9 mouse cellular contexts compared by ENCODE assay signal in genomic region chr1:36270666-36271065, GRCm38 (mm10). TPM values are rescaled to one million over a fixed set of nuclear protein-coding genes. Genes with fewer than 3 reads are reported as not detected.
DNase-seq lines count a peak whose midpoint lies in the region; ATAC-seq and TF ChIP-seq lines count a peak whose summit lies in the region.
"Had no signal": no experiment of that assay in that cellular context is flagged by ENCODE, and none has a peak within 500 bp of the region (broad histone marks: within the 10 kb centered on the region; RNA-seq: fewer than 3 reads in every experiment).

No protein-coding gene starts in this region.

- no peak overlapping the region for H3K9ac ChIP-seq in neural tube, embryonic 15.5 days (replicated peaks)
- H3K9ac ChIP-seq in heart, postnatal 0 days (replicated peaks; ENCODE audit: low read depth, low read length) = no peak overlapping the region
- no peak overlapping the region for H3K9ac ChIP-seq in liver, embryonic 11.5 days (ENCODE audit: low read depth, low read length)
- H3K9ac ChIP-seq: embryonic facial prominence, embryonic 12.5 days had no signal

- peak; percentile 31 for DNase-seq in neural tube, embryonic 10.5 days (ENCODE audit: extremely low spot score, low spot score)
- DNase-seq in heart, postnatal 0 days (ENCODE audit: low spot score) = peak; percentile 62
- DNase-seq in liver, embryonic 11.5 days (ENCODE audit: low spot score) = no peak
- peak; percentile 69 for DNase-seq in yolk sac, embryonic 10.5 days (ENCODE audit: low spot score)
- DNase-seq in cerebellum, adult 8-10 months = no peak
- no peak for DNase-seq in hindbrain, embryonic 10.5 days (ENCODE audit: low spot score)
- no peak for DNase-seq in thymus, adult 18-20 months

- TF ChIP-seq CTCF in heart, postnatal 0 days (IDR thresholded peaks at IDR 0.05; ENCODE audit: low read depth) = no peak

- H3K4me3 ChIP-seq in neural tube, embryonic 15.5 days (replicated peaks) = no peak overlapping the region
- H3K4me3 ChIP-seq in heart, postnatal 0 days (ENCODE audit: low read depth, low read length) = no peak overlapping the region
- H3K4me3 ChIP-seq in liver, embryonic 11.5 days (ENCODE audit: low read depth, low read length) = no peak overlapping the region
- no peak overlapping the region for H3K4me3 ChIP-seq in hindbrain, embryonic 10.5 days
- H3K4me3 ChIP-seq: embryonic facial prominence, embryonic 12.5 days had no signal

- H3K36me3 ChIP-seq in neural tube, embryonic 15.5 days = no peaks in the 10 kb centered on the region
- H3K36me3 ChIP-seq in heart, postnatal 0 days (replicated peaks; ENCODE audit: control insufficient read depth, insufficient read depth, low read length) = no peaks in the 10 kb centered on the region
- H3K36me3 ChIP-seq in liver, embryonic 11.5 days (ENCODE audit: control insufficient read depth, insufficient read depth, low read length) = no peaks in the 10 kb centered on the region
- H3K36me3 ChIP-seq in hindbrain, embryonic 10.5 days = no peaks in the 10 kb centered on the region
- H3K36me3 ChIP-seq: embryonic facial prominence, embryonic 12.5 days had no signal

- no peak overlapping the region for H3K27ac ChIP-seq in neural tube, embryonic 15.5 days (replicated peaks)
- H3K27ac ChIP-seq in heart, postnatal 0 days (ENCODE audit: low read depth) = peak overlapping the region; percentile 59; the same call in 1 of the 2 replicates
- peak overlapping the region; percentile 41 for H3K27ac ChIP-seq in liver, embryonic 11.5 days (ENCODE audit: low read depth, low read length)
- no peak overlapping the region for H3K27ac ChIP-seq in hindbrain, embryonic 10.5 days
- H3K27ac ChIP-seq: embryonic facial prominence, embryonic 12.5 days had no signal

- H3K4me2 ChIP-seq in neural tube, embryonic 15.5 days = no peak overlapping the region
- no peak overlapping the region for H3K4me2 ChIP-seq in heart, postnatal 0 days (ENCODE audit: low read depth, low read length)
- H3K4me2 ChIP-seq in liver, embryonic 11.5 days = peak overlapping the region; percentile 19; the same call in 1 of the 2 replicates
- H3K4me2 ChIP-seq: embryonic facial prominence, embryonic 12.5 days had no signal

- WGBS in neural tube, embryonic 15.5 days = 60% methylated on average over 3 of the region's 3 CpGs
- 47% methylated on average over 3 of the region's 3 CpGs for WGBS in heart, postnatal 0 days
- WGBS in liver, embryonic 11.5 days = 31% methylated on average over 3 of the region's 3 CpGs
- WGBS in hindbrain, embryonic 10.5 days = 55% methylated on average over 3 of the region's 3 CpGs

- TF ChIP-seq EP300 in heart, postnatal 0 days (IDR thresholded peaks at IDR 0.05; ENCODE audit: low read depth) = peak; percentile 66; the same call in 1 of the 2 replicates

- peaks cover 14% of the 10 kb centered on the region; the same call in 1 of the 2 replicates for H3K27me3 ChIP-seq in neural tube, embryonic 15.5 days (replicated peaks)
- H3K27me3 ChIP-seq in heart, postnatal 0 days (ENCODE audit: control insufficient read depth, insufficient read depth, low read length) = no peaks in the 10 kb centered on the region
- H3K27me3 ChIP-seq in liver, embryonic 11.5 days (replicated peaks; ENCODE audit: control insufficient read depth, insufficient read depth, low read length) = peaks cover 11% of the 10 kb centered on the region; the same call in 1 of the 2 replicates
- peaks cover 45% of the 10 kb centered on the region for H3K27me3 ChIP-seq in hindbrain, embryonic 10.5 days (ENCODE audit: insufficient read depth, poor library complexity, severe bottlenecking)

- peaks cover 7% of the 10 kb centered on the region; the same call in 1 of the 2 replicates for H3K4me1 ChIP-seq in neural tube, embryonic 15.5 days
- H3K4me1 ChIP-seq in heart, postnatal 0 days (ENCODE audit: control insufficient read depth, insufficient read depth) = peaks cover 32% of the 10 kb centered on the region
- H3K4me1 ChIP-seq in liver, embryonic 11.5 days (replicated peaks; ENCODE audit: control insufficient read depth, insufficient read depth, low read length) = peaks cover 51% of the 10 kb centered on the region
- H3K4me1 ChIP-seq in hindbrain, embryonic 10.5 days (replicated peaks) = peaks cover 30% of the 10 kb centered on the region
- H3K4me1 ChIP-seq: embryonic facial prominence, embryonic 12.5 days had no signal

- ATAC-seq in neural tube, embryonic 15.5 days (ENCODE audit: low FRiP score) = no peak
- ATAC-seq in heart, postnatal 0 days (ENCODE audit: insufficient read depth, low read depth) = peak; percentile 54
- no peak; the same call in 1 of the 2 replicates for ATAC-seq in liver, embryonic 11.5 days (replicated peaks; ENCODE audit: low FRiP score)

- H3K9me3 ChIP-seq in neural tube, embryonic 15.5 days (replicated peaks) = no peaks in the 10 kb centered on the region
- no peaks in the 10 kb centered on the region for H3K9me3 ChIP-seq in heart, postnatal 0 days (replicated peaks; ENCODE audit: control insufficient read depth, low read length)
- H3K9me3 ChIP-seq in liver, embryonic 11.5 days (ENCODE audit: control insufficient read depth, low read length) = no peaks in the 10 kb centered on the region
- H3K9me3 ChIP-seq in hindbrain, embryonic 10.5 days = no peaks in the 10 kb centered on the region
- H3K9me3 ChIP-seq: embryonic facial prominence, embryonic 12.5 days had no signal

RNA-seq across cellular contexts. Expression of gene Neurl3, which starts 3.8 kb away (rescaled TPM):
- 2.2 and 3.2 TPM in 2 replicates for polyA plus RNA-seq in neural tube, embryonic 15.5 days (2015; fragmentation: Nextera tagmentation; extraction: Ambion mirVana)
- 5.7 and 12.9 TPM in 2 replicates for total RNA-seq in heart, postnatal 0 days (2014; rRNA removed; ENCODE audit: low replicate concordance)
- polyA plus RNA-seq in heart, postnatal 0 days (2015; fragmentation: Nextera tagmentation; extraction: Ambion mirVana) = 3.6 and 4.3 TPM in 2 replicates
- polyA plus RNA-seq in liver, embryonic 11.5 days (2014; fragmentation: Nextera tagmentation; extraction: Ambion mirVana) = 4.5 and 4.6 TPM in 2 replicates
- polyA plus RNA-seq in hindbrain, embryonic 10.5 days (2016; fragmentation: Nextera tagmentation; extraction: Ambion mirVana) = 0.30 and 0.31 TPM in 2 replicates

RNA-seq across cellular contexts. Expression of gene Uggt1, which starts 26.1 kb away (rescaled TPM):
- 43.9 and 46.0 TPM in 2 replicates for polyA plus RNA-seq in neural tube, embryonic 15.5 days (2015; fragmentation: Nextera tagmentation; extraction: Ambion mirVana)
- 26.7 and 58.0 TPM in 2 replicates for total RNA-seq in heart, postnatal 0 days (2014; rRNA removed; ENCODE audit: low replicate concordance)
- polyA plus RNA-seq in heart, postnatal 0 days (2015; fragmentation: Nextera tagmentation; extraction: Ambion mirVana) = 15.4 and 16.0 TPM in 2 replicates
- polyA plus RNA-seq in liver, embryonic 11.5 days (2014; fragmentation: Nextera tagmentation; extraction: Ambion mirVana) = 54.4 and 55.8 TPM in 2 replicates
- polyA plus RNA-seq in hindbrain, embryonic 10.5 days (2016; fragmentation: Nextera tagmentation; extraction: Ambion mirVana) = 51.7 and 54.0 TPM in 2 replicates

RNA-seq across cellular contexts. Expression of gene Arid5a, which starts 36.9 kb away (rescaled TPM):
- 3.7 and 9.8 TPM in 2 replicates for polyA plus RNA-seq in neural tube, embryonic 15.5 days (2015; fragmentation: Nextera tagmentation; extraction: Ambion mirVana)
- total RNA-seq in heart, postnatal 0 days (2014; rRNA removed; ENCODE audit: low replicate concordance) = 13.7 and 31.1 TPM in 2 replicates
- polyA plus RNA-seq in heart, postnatal 0 days (2015; fragmentation: Nextera tagmentation; extraction: Ambion mirVana) = 6.6 and 8.5 TPM in 2 replicates
- polyA plus RNA-seq in liver, embryonic 11.5 days (2014; fragmentation: Nextera tagmentation; extraction: Ambion mirVana) = 2.4 and 3.9 TPM in 2 replicates
- 2.0 and 3.5 TPM in 2 replicates for polyA plus RNA-seq in hindbrain, embryonic 10.5 days (2016; fragmentation: Nextera tagmentation; extraction: Ambion mirVana)

Comparison
In these comparisons a context has a peak if more than half of its experiments do, and no peak if none do; other contexts are left out.
1. DNase-seq: peak in neural tube, embryonic 10.5 days (single experiment), heart, postnatal 0 days (single experiment) and yolk sac, embryonic 10.5 days (single experiment); none in liver, embryonic 11.5 days (single experiment), cerebellum, adult 8-10 months (single experiment), hindbrain, embryonic 10.5 days (single experiment) and thymus, adult 18-20 months (0 of 2).
2. H3K27ac ChIP-seq: peak in heart, postnatal 0 days (single experiment) and liver, embryonic 11.5 days (single experiment); none in neural tube, embryonic 15.5 days (single experiment) and hindbrain, embryonic 10.5 days (single experiment).